Mouse (Mus musculus): ENCODE data around the gene Mok. TPM values are rescaled to one million over a fixed set of nuclear protein-coding genes. Genes with fewer than 3 reads are reported as not detected.

The Mok gene
- total RNA-seq, 2 experiments from 2014 or later = 0.75 to 1.1 TPM

DNA sequence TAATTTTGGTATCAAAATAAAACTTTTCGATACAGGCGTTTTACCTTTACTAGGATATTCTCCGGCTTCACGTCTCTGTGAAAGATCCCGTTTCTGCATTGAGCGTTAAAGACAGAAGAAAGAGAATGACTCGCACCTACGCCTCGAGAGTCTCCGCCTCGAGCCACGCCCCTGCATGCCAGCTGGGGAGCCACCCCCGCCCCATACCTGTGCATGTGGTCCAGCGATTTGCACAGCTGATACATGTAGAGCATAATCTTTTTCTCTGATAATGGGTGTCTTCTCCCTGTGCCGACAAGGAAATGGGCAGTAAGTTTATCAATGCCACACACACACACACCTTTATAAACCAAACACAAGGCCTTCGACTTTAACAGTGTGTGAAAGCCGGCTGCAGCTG lies 25.8 kb downstream of the Mok start:
- intact Hi-C loops (cut with DNase I) = no loop called here
- no peak for DNase-seq

GRCm38 (mm10) chr12:110813624-110814023 lies 27.1 kb downstream of the Mok start:
- intact Hi-C loops (cut with DNase I) = no loop called here
- DNase-seq = no peak

- intact Hi-C loops (cut with DNase I) = no loop called here
- DNase-seq = no peak
These were observed 27.6 kb downstream of the Mok start for GRCm38 (mm10) chr12:110813132-110813531.

GRCm38 (mm10) chr12:110808848-110809247 lies 31.9 kb downstream of the Mok start:
- intact Hi-C loops (cut with DNase I) = no loop called here
- no peak for DNase-seq

GRCm38 (mm10) chr12:110808430-110808829 lies 32.3 kb downstream of the Mok start:
- intact Hi-C loops (cut with DNase I) = no loop called here

DNA sequence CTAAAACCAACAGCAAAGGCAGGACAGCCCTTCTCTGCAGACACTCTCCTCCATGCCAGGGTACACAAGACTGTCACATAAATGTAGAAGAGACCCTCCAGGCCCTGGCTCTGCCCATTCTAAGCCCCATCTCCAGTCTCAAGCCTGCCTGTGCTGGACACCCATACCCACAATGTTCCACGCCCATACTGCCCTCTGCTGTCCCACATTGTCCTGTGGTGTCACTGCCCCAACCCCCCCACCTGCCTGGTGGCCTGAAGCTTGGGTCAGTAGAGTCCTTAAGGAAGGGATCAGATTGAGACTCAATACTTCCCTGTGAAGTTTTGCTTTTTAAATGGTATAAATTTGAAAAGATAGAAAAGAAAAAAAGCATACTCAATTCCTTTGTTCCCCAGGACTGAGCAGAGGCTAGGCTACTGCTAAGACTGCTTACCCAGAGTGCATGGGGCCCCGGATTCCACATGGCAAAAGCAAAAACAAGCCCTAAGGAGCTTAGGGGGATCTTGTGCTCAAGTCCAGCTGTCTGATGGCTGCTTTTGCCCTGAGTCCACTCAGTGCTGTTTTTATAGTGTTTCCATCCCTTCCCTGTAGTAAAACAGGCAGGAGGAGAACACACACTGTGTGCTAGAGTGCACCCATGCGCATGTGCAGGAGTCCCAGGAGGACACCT lies 34.3 kb downstream of the Mok start:
- DNase-seq = peak in 1 of 2 experiments; percentile 33
- intact Hi-C loops (cut with DNase I) = no loop called here

More at GRCm38 (mm10) chr12:110808430-110808829, 32.3 kb downstream of the Mok start:
- no peak for DNase-seq

DNA sequence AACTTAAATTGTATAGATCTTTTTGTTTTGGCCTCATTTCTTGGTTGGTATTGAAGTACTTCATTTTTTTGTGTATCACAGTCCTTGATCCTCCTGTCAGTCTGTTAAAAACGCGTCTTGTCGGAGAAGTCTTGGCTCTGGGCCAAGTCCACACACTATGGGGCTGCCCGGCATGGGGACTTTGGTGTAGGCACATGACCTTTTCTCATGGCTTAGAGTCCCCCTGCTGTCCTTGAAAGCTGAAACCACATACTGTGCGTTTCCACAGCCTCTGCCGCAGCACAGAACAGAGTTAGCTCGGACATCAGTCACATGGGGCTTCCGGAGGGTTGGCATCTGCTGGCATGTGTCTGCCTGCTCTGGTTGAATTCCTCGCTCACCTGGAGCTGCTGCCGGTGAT lies 36.5 kb downstream of the Mok start:
- DNase-seq = no peak
- intact Hi-C loops (cut with DNase I) = no loop called here

- DNase-seq = no peak
- intact Hi-C loops (cut with DNase I) = no loop called here
These were observed 38.0 kb downstream of the Mok start for GRCm38 (mm10) chr12:110802674-110803297.

GRCm38 (mm10) chr12:110801876-110802464 lies 38.8 kb downstream of the Mok start:
- intact Hi-C loops (cut with DNase I) = no loop called here
- DNase-seq = no peak

- DNase-seq = no peak
- intact Hi-C loops (cut with DNase I) = no loop called here
These were observed 41.5 kb downstream of the Mok start for GRCm38 (mm10) chr12:110799226-110799625.

- DNase-seq = peak; percentile 21 to 27
- intact Hi-C loops (cut with DNase I) = no loop called here
These were observed 42.8 kb downstream of the Mok start for GRCm38 (mm10) chr12:110797842-110798431.

DNA sequence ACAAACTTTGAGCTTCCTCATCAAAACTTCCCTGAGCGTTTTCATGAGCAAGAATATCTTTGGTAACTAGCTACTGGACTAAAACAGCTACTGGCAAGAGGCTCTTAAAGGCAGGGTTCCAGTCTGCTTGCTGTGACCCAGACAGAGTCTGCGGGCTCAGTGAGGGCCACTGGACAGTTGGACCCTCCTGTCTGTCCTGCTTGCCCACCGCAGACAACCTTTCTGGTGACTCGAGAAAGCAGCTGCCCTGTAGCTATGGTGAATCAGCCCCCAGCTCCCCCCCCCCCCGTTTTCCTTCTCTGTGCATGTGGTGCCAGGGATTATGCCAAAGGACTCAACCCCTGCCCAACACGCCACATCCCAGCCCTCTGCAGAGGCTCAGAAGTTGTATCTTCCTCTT lies 43.5 kb downstream of the Mok start:
- no peak for DNase-seq
- intact Hi-C loops (cut with DNase I) = no loop called here

DNA sequence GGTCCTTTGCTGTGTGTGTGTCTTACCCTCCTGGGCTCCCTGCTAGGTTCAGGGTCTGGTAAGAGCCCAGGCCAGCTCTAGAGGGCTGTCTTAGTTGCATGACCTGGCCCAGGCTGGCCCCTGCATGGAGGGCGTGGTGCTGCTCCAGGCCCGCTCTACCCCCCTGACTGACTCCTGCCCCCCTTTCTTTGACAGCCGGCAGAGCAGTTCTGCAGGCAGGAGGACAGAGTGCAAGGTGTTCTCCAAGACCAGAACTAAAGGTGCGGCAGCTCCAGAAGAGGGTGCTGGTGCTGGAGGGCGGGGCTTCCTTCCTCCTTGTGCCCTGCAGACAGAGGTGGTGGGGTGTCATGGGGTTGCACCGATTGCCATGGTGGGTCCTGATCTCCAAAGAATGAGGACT lies 44.0 kb downstream of the Mok start:
- intact Hi-C loops (cut with DNase I) = no loop called here
- no peak for DNase-seq

DNA sequence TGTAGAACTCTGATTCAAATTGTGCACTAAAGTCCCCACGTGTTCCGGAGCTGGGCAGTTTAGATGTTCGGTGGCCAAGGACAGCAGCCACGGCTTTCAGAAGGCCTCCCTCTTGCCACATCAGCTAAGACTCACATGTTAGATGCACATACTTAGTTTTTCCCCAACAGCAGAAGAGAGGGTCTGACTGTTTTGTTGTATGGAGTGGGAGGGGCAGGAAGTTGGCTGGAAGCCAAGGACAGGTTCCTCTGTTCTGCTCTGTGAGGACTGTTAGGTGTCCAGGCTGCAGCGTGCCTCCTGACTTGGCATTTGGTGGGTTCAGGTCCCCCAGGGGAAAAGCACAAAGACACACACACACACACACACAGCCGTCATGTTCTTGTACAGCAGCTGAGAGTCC lies 45.7 kb downstream of the Mok start:
- no peak for DNase-seq
- intact Hi-C loops (cut with DNase I) = no loop called here

DNA sequence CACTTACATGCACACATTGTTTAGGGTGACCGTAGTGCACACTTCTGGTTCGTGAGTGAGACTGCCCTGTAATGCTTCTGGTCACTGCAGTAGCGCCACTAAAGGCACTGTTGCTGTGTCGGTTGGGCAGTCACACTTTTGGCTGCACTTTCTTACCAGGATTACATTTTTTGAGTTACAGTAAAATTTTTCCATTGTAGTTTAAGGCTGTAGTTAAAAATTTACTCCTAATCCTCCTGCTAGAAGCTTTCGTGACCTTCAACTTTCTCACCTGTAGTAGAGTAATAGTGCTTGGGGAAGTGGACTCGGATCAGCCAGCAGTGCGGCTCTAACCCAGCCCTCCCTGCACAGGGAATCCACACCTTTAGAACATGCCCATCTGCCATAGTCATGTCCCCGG lies 49.7 kb downstream of the Mok start:
- no peak for DNase-seq
- intact Hi-C loops (cut with DNase I) = no loop called here

DNA sequence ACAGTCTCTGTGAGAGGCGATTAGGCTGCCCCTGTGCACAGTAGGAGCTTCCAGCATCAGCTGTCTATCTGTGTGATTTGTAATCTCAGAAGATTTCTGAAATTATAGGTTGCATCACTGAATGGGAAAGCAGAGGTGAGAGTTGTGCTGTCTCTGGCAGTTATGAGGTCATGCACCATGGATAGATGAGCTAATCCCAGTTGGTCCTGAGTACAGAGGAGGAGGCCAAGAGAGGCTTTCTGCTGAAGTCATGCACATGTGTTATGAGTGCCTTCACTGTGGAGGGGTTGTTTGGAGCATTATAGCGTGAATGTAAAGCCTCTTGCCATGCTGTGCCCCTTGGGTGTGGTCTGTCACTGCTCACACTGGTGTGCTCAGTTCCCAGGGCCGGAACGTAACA lies 50.2 kb downstream of the Mok start:
- no peak for DNase-seq
- intact Hi-C loops (cut with DNase I) = no loop called here

DNA sequence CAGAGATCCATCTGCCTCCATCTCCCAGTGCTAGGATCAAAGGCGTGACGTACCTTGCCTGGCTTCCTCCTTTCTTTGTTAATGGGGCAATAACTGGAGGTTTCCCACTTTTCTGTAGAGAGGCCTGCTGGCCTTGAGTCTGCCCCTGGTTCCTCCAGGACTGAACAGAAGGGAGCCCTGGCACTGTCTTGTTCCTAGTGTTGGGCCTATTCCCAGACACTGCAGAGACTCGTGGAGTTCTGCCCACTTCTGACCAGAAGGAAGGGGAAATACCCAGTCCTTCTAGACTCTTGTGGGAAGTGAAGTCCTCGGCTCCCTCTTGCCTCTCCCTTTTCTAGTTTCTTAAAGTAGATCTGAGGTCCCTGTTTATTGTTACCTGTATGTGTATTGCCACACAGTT lies 54.5 kb downstream of the Mok start:
- DNase-seq = no peak
- intact Hi-C loops (cut with DNase I) = no loop called here

DNA sequence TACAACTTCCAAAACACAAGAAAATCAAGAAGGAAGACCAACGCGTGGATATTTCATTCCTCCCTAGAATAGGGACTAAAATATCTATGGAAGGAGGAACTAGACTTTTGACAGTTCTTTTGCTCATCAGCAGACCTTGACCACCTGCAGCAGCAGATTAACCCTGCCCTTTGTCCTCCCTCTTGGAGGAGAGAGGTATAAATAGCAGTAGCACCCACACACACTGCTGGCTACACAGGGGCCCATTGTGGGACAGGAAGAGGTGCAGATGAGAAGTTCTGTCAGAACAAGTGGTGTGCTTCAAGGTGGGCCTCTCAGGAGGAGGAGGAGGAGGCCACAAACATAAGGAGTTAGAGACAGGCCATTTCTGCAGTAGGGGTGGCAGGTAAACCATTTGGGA lies 56.5 kb downstream of the Mok start:
- intact Hi-C loops (cut with DNase I) = no loop called here
- no peak for DNase-seq

GRCm38 (mm10) chr12:110782278-110782677 lies 58.5 kb downstream of the Mok start:
- intact Hi-C loops (cut with DNase I) = no loop called here
- no peak for DNase-seq

- DNase-seq = no peak
- intact Hi-C loops (cut with DNase I) = no loop called here
These were observed 59.6 kb downstream of the Mok start for GRCm38 (mm10) chr12:110781181-110781580.

- intact Hi-C loops (cut with DNase I) = no loop called here
- no peak for DNase-seq
These were observed 61.4 kb downstream of the Mok start for GRCm38 (mm10) chr12:110779296-110779695.

DNA sequence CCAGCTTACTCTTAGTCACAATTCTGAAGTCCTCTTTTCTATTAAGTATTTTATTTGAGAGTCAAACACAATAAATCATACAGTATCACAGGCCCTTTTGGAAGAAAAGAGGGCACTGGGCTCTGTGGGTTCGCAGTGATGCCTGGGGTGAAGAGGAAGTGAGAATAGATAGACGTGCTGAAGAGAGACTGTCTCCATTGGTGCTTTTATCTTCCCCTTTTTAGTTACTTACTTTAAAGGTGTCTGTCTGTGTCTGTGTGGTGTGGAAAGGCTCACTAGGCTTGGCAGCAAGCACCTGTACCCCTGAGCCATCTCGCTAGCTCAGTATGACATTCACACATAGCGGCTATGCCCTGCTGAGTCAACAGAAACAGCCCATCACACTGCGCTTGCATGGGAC lies 62.9 kb downstream of the Mok start:
- intact Hi-C loops (cut with DNase I) = no loop called here
- no peak for DNase-seq
